In genomic region chr5:64601285-64601684, GRCm38 (mm10) we compare ENCODE assay signal across 18 mouse cellular contexts.
A peak's percentile ranks its signal among the peaks of the same experiment; 100 is the strongest.
DNase-seq lines count a peak whose midpoint lies in the region; ATAC-seq and TF ChIP-seq lines count a peak whose summit lies in the region.
"Had no signal": no experiment of that assay in that cellular context is flagged by ENCODE, and none has a peak within 500 bp of the region (broad histone marks: within the 10 kb centered on the region; RNA-seq: fewer than 3 reads in every experiment).

No protein-coding gene starts in this region.

- H3K27me3 ChIP-seq in hindbrain, embryonic 10.5 days (ENCODE audit: insufficient read depth, poor library complexity, severe bottlenecking): no peaks in the 10 kb centered on the region
- H3K27me3 ChIP-seq in hindbrain, postnatal 0 days (ENCODE audit: insufficient read depth, low read length): no peaks in the 10 kb centered on the region
- no peaks in the 10 kb centered on the region for H3K27me3 ChIP-seq in limb, embryonic 10.5 days (ENCODE audit: low read depth, poor library complexity, severe bottlenecking)
- no peaks in the 10 kb centered on the region for H3K27me3 ChIP-seq in liver, embryonic 15.5 days
- H3K27me3 ChIP-seq: limb, embryonic 15.5 days had no signal

- H3K4me2 ChIP-seq in hindbrain, postnatal 0 days (ENCODE audit: low read depth, low read length): no peak overlapping the region
- H3K4me2 ChIP-seq in liver, embryonic 15.5 days: peak overlapping the region; percentile 4

- H3K27ac ChIP-seq in hindbrain, embryonic 10.5 days: peak overlapping the region; percentile 79
- H3K27ac ChIP-seq in hindbrain, postnatal 0 days: no peak overlapping the region
- H3K27ac ChIP-seq in limb, embryonic 10.5 days: peak overlapping the region; percentile 78
- peak overlapping the region; percentile 71 for H3K27ac ChIP-seq in liver, embryonic 15.5 days (replicated peaks)
- H3K27ac ChIP-seq: limb, embryonic 15.5 days had no signal

- H3K4me1 ChIP-seq in hindbrain, embryonic 10.5 days (replicated peaks): peaks cover 60% of the 10 kb centered on the region
- H3K4me1 ChIP-seq in hindbrain, postnatal 0 days (ENCODE audit: insufficient read depth, low read length): no peaks in the 10 kb centered on the region
- H3K4me1 ChIP-seq in limb, embryonic 10.5 days: peaks cover 60% of the 10 kb centered on the region
- H3K4me1 ChIP-seq in liver, embryonic 15.5 days (replicated peaks): peaks cover 45% of the 10 kb centered on the region

- WGBS in hindbrain, embryonic 10.5 days: 80% methylated on average over 8 of the region's 8 CpGs
- WGBS in hindbrain, postnatal 0 days: 81% methylated on average over 8 of the region's 8 CpGs
- 65% methylated on average over 8 of the region's 8 CpGs for WGBS in limb, embryonic 10.5 days
- WGBS in liver, embryonic 15.5 days (ENCODE audit: insufficient replicate concordance): 14% methylated on average over 8 of the region's 8 CpGs

- TF ChIP-seq CTCF in hindbrain, postnatal 0 days (IDR thresholded peaks at IDR 0.05; ENCODE audit: low read depth): no peak

- no peaks in the 10 kb centered on the region for H3K9me3 ChIP-seq in hindbrain, embryonic 10.5 days
- H3K9me3 ChIP-seq in hindbrain, postnatal 0 days (ENCODE audit: low read length): no peaks in the 10 kb centered on the region
- no peaks in the 10 kb centered on the region for H3K9me3 ChIP-seq in limb, embryonic 10.5 days (replicated peaks)
- H3K9me3 ChIP-seq in liver, embryonic 15.5 days (replicated peaks): no peaks in the 10 kb centered on the region
- H3K9me3 ChIP-seq: limb, embryonic 15.5 days had no signal

- no peaks in the 10 kb centered on the region for H3K36me3 ChIP-seq in hindbrain, embryonic 10.5 days
- H3K36me3 ChIP-seq in hindbrain, postnatal 0 days (ENCODE audit: insufficient read depth, low read length): no peaks in the 10 kb centered on the region
- H3K36me3 ChIP-seq in limb, embryonic 10.5 days: no peaks in the 10 kb centered on the region
- H3K36me3 ChIP-seq in liver, embryonic 15.5 days (replicated peaks): no peaks in the 10 kb centered on the region
- H3K36me3 ChIP-seq: limb, embryonic 15.5 days had no signal

- no peak overlapping the region for H3K4me3 ChIP-seq in hindbrain, embryonic 10.5 days
- no peak overlapping the region for H3K4me3 ChIP-seq in hindbrain, postnatal 0 days (ENCODE audit: low read length)
- H3K4me3 ChIP-seq in limb, embryonic 10.5 days: no peak overlapping the region
- H3K4me3 ChIP-seq in liver, embryonic 15.5 days (replicated peaks): no peak overlapping the region
- H3K4me3 ChIP-seq: limb, embryonic 15.5 days had no signal

- no peak for ATAC-seq in hindbrain, postnatal 0 days
- peak; percentile 22; the same call in 1 of the 2 replicates for ATAC-seq in common myeloid progenitor, adult 5-6 weeks (replicated peaks; ENCODE audit: low read depth, poor library complexity, severe bottlenecking)
- ATAC-seq in liver, embryonic 15.5 days (ENCODE audit: insufficient read depth): peak; percentile 77
- ATAC-seq: forebrain, embryonic 14.5 days; lung, postnatal 0 days had no signal

- DNase-seq in hindbrain, embryonic 10.5 days (ENCODE audit: low spot score): no peak
- no peak for DNase-seq in hindbrain, postnatal 0 days (ENCODE audit: low spot score)
- DNase-seq in limb, embryonic 10.5 days (ENCODE audit: low spot score): no peak
- DNase-seq in adrenal gland, postnatal 4 days (ENCODE audit: low spot score in 2 of 2): no peak
- DNase-seq in thymus, postnatal 14 days: no peak
- no peak for DNase-seq in cerebellum, postnatal 4 days (ENCODE audit: low spot score in 2 of 2)
- DNase-seq: B cell, adult 2 months; cerebellum, postnatal 14 days; gastrocnemius, postnatal 14 days; heart, postnatal 4 days; kidney, adult 11 months; right cerebral cortex, postnatal 4 days; thymus, postnatal 25 days had no signal

- H3K9ac ChIP-seq in hindbrain, postnatal 0 days (replicated peaks; ENCODE audit: low read length): no peak overlapping the region
- 0 out of 2 replicates have a peak overlapping the region, but pooled peaks have one; percentile 7 for H3K9ac ChIP-seq in liver, embryonic 15.5 days
- H3K9ac ChIP-seq: limb, embryonic 15.5 days had no signal
